Mouse (Mus musculus) WW6 (cell line): Measurements from ENCODE around the gene Txndc9.

ENCODE experiments used
- DNase-seq: peaks from one replicate; pipeline ENCODE4 v3.0.0-alpha.2; 2013; ENCODE audit warnings: low read depth, low spot score

Gene Txndc9

DNA sequence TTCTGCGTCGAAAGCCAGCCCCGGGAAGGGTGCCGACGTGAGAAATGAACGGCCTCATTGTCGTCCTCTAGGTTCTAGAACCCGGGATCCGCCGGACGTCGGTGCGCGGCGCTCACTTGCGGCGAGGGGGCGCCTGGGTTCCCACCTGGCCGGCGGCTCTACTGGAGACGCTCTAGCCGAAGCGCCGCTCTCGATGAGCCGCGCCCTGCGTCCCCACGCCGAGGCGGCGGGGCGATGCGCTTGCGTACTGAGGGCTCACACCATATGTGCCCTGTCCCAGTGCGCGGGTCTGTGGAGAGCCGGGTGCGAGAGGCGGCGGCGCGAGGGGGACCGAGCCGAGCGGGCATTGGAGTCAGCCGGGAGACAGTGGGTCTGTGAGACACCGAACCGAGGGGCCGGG, at the start of gene Txndc9, which contains the start of gene Eif5b:
TSS of gene Txndc9 (minus strand) at position 27 of the 400 bp plus-strand sequence.
TSS of gene Eif5b (plus strand) at position 144 of the 400 bp plus-strand sequence.
- peak; percentile 90 for DNase-seq

DNA sequence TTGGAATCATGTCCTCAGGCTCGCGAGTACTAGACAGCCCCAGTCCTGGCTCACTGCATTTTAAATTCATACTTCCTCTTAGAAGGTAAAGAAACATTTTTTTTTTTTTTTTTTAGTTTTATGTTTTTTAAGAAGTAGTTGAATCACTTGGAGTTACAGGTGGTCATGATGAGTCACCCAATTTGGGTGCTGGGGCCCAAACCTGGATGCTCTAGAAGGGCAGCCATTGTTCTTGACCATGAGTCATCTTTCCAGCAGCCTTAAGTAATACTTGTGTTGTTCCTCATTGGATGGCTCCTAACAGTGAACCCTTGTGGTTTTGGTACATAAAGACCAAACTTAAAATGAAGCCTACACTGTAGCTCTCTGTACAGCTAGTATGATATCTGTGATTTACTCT, 41.2 kb upstream of the Txndc9 start:
- DNase-seq, result no peak

DNA sequence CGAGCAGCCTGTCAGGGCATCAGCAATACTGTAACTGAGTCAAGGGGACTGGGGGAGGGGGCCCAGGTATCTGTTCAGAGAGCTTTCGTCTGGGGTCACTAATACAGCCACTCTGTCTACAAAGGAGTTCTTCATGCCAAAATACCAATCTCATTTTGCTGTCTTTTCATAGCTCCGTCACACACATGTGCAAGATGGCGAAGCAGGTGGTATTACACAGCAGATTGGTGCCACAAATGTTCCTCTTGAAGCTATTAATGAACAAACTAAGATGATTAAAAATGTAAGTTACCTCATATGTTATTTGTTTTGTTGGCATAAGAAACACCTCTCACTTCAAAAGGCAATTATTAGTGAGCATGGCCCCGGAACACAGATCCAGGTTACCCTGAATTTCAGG, 39.7 kb upstream of the Txndc9 start:
- no peak for DNase-seq

DNA sequence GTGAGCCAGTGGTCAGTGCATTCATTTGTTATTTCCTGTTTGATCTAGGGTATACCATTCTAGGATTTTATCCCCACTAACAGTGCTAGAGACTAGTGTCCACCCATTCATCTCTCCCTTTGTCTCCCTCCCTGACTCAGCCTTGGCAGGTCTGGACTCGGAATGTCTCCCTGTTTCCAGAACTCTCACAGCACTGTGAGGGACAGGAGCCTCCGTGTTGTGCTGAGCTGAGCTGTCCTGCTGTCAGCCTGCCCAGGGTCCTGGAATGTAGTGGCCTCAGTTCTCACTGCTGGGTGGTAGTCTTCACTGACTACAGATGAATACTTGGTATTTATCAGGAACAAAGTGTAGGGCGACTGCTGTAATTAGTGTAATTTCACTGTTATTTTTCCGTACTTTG, 37.8 kb upstream of the Txndc9 start:
- DNase-seq, result no peak

GRCm38 (mm10) chr1:38031391-38031790, 33.7 kb upstream of the Txndc9 start:
- DNase-seq, result no peak

GRCm38 (mm10) chr1:38027301-38027700, 29.6 kb upstream of the Txndc9 start:
- no peak for DNase-seq

DNA sequence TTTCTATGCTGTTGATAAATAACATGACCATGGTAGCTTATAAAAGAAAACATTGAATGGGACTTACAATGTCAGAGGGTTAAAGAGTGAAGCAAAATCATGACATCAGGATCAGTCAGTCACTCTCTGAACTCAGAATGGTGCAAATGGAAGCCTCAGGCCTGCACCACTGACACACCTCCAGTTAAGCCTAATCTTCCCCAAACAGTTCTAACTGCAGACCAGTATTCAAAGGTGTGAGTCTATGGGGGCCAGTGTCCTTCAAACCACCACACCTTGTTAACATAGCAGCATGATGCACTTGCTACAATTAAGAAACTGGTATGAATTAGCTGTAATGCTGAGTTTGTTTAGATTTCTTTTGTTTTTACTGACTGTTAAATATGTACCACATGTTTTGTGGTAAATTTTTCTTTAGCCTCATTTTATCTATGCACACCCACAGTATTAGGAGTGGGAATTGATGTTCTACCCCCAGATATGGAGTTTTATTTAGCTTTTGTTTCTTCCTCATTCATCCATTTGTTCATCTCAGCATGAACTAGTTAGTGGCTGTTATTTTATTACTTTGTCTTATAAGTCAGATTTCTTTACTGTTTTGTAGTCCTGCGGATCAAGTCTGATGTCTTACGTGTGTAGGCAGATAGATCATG, 17.0 kb upstream of the Txndc9 start:
- no peak for DNase-seq

GRCm38 (mm10) chr1:38012509-38012908, 14.8 kb upstream of the Txndc9 start:
- no peak for DNase-seq

DNA sequence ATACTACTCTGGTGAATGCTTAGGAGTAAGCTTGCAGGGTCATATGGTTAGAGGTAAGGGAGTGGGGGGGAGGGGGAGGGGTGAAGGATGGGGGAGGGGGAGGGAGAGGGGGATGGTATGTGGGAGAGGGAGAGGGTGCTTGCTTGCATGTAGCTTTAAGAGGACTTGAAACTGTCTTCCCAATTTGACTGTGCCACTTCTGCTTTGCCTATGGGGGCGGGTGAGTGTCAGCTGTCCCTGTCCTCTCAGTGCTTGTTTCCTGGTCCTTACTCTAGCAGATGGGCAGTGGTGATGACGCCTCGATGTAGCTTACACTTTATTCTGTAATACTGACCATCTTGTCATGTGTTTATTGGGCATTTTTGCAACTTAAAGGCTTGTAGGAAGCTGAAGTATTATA, 14.4 kb upstream of the Txndc9 start:
- no peak for DNase-seq

GRCm38 (mm10) chr1:38011647-38012046, 14.0 kb upstream of the Txndc9 start:
- DNase-seq, result no peak

GRCm38 (mm10) chr1:38006741-38007140, 9.0 kb upstream of the Txndc9 start:
- DNase-seq, result no peak

DNA sequence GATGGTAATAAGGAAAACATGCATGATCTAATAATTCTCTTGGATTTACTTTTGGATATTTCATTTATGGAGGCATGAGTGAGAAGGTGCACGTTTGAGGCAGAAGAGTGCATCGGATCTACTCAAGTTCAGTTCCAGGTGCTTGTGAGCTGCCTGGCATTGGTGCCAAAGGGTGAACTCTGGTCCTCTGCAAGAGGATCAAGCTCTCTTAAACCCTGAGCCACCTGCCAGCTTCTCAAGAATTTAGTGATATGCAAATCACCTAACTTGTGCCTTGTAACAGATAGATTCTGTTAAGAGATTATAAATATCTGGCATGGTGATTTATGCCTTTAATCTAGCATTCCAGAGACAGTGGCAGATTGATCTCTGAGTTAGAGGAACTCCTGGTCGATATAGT, 5.4 kb upstream of the Txndc9 start:
- DNase-seq, result no peak

- no peak for DNase-seq
These were observed 4.3 kb upstream of the Txndc9 start for GRCm38 (mm10) chr1:38001956-38002355.

DNA sequence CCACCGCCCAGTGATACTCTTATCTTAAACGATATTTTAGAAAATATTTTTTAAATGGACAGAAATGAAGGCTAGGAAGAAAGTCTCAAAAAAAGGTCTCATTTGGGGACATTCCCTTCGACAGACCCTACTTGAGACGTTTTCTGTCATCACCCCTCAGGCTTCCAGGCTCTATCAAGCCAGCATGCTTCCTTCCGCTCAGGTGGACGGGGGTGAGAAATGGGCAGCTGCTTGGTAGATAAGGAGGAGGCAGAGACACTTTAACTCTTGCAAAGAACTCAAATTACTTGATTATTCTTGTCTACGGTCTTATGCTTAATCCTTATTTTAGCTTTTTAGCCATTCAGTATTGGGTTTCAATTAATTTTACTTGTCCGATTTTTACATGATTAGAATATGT, 3.2 kb upstream of the Txndc9 start:
- no peak for DNase-seq

DNA sequence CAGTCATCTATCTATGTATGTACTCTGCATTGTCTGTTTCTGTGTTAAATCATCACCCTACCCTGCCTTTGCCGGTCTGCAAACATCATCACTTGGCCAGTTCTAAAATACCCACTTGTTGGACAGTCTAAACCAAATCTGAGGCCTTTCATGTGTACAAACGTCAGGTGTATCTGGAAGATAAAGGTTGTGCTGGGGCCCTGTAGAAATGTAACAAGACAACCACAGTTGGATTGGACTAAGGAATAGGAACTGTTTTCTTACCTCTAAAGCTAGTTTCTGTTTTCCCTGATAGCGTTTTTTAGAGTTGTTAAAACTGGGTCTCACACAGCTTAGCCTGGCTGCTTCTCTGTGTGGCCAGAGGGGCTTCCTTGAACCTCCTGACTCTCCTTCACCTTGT, 1.9 kb upstream of the Txndc9 start:
- DNase-seq, result no peak

- DNase-seq, result no peak
These were observed 892 bp upstream of the Txndc9 start for GRCm38 (mm10) chr1:37998371-37999199.

DNA sequence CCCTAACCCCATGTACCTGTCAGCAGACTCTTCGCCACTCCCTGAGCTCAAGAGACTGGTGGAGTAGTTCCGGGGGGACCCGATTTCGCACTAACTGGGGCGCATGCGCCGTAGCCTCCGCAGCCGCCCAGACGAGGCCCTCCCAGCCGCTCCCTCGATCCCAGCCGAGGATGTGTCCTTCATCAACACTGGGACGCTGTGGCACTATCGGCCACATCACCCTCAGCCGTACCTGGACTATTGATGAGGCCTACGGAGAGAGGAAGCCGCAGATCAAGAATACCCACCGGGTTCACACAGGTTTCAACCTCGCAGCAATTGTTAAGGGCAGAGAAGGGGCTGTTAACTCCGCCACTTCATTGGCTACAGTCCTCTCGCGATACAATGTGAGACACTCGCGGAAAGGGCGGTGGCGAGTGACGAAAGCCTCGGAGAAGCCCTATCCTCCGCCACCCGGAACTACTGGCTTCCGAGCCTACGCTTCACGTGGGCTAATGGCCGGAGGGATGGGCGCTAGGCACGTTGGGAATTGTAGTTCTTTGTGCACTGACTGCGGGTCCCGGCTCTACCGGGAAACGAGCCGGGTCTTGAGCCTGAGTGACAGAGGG, 712 bp downstream of the Txndc9 start:
- DNase-seq, result peak; percentile 92

GRCm38 (mm10) chr1:37996226-37996625, 1.5 kb downstream of the Txndc9 start:
- DNase-seq, result no peak

GRCm38 (mm10) chr1:37987856-37988255, 9.8 kb downstream of the Txndc9 start:
- DNase-seq, result no peak

- peak; percentile 42 for DNase-seq
These were observed 11.8 kb downstream of the Txndc9 start for GRCm38 (mm10) chr1:37985764-37986323.

GRCm38 (mm10) chr1:37984326-37984725, 13.4 kb downstream of the Txndc9 start:
- DNase-seq, result no peak

GRCm38 (mm10) chr1:37977303-37977702, 20.4 kb downstream of the Txndc9 start:
- DNase-seq, result no peak
